Mouse (Mus musculus) forebrain, embryonic 13.5 days (tissue): ENCODE data around the gene Asphd2. TPM values are rescaled to one million over a fixed set of nuclear protein-coding genes. Genes with fewer than 3 reads are reported as not detected.
A peak's percentile ranks its signal among the peaks of the same experiment; 100 is the strongest.

Experiments used
- ATAC-seq: fragments of 200-750 bp; cut with Nextera tagmentation; 2 replicates; pipeline ENCODE4 v1.8.0; 2017
- H3K27ac ChIP-seq: fragments of 300-500 bp; sonication (generic); 2 replicates; pipeline ENCODE4 v1.5.1; 2015; ENCODE audit warnings: inconsistent platforms, mild to moderate bottlenecking, moderate library complexity
- H3K27me3 ChIP-seq: fragments of 300-500 bp; sonication (generic); 2 replicates; pipeline ENCODE4 v1.6.1; 2015; ENCODE audit warnings: mild to moderate bottlenecking, inconsistent platforms
- H3K36me3 ChIP-seq: fragments of 300-500 bp; sonication (generic); 2 replicates; pipeline ENCODE4 v1.6.1; 2015; ENCODE audit warnings: mild to moderate bottlenecking, inconsistent platforms; ENCODE audit not compliant: poor library complexity, severe bottlenecking
- H3K4me1 ChIP-seq: fragments of 300-500 bp; sonication (generic); 2 replicates; pipeline ENCODE4 v1.6.1; 2015; ENCODE audit warnings: inconsistent platforms
- H3K4me2 ChIP-seq: fragments of 300-500 bp; sonication (generic); 2 replicates; pipeline ENCODE4 v1.6.1; 2015; ENCODE audit warnings: inconsistent platforms, mild to moderate bottlenecking, moderate library complexity
- H3K4me3 ChIP-seq: fragments of 300-500 bp; sonication (generic); 2 replicates; pipeline ENCODE4 v1.5.1; 2015; ENCODE audit warnings: mild to moderate bottlenecking, inconsistent platforms
- H3K9ac ChIP-seq: fragments of 300-500 bp; sonication (generic); 2 replicates; pipeline ENCODE4 v1.6.1; 2015; ENCODE audit warnings: mild to moderate bottlenecking, inconsistent platforms
- H3K9me3 ChIP-seq: fragments of 300-500 bp; sonication (generic); replicated peaks from 2 replicates; pipeline ENCODE4 v1.6.1; 2016; ENCODE audit warnings: inconsistent platforms
- WGBS: fragments of 180-500 bp; shearing (Covaris S2); methylation state at CpG from one replicate; pipeline ENCODE4 v1.1.7; 2015; 5-methylcytosine and 5-hydroxymethylcytosine counted together
- polyA plus RNA-seq: library from polyadenylated mRNA; unstranded; fragments of >200 nt; fragmentation: Nextera tagmentation; extraction: Ambion mirVana; gene quantifications from 2 replicates; pipeline ENCODE4 v1.2.1, GENCODE M21; 2015

The Asphd2 gene
- polyA plus RNA-seq, 1 experiment from 2014 or later = 23.8 TPM

- no peaks in the 10 kb centered on the region for H3K27me3 ChIP-seq
- ATAC-seq = peak; percentile 71; the same call in 1 of the 2 replicates
- 0% methylated on average over 24 of the region's 24 CpGs for WGBS
- H3K27ac ChIP-seq = no peak overlapping the region
- H3K9me3 ChIP-seq = no peaks in the 10 kb centered on the region
- peak overlapping the region; percentile 76 for H3K9ac ChIP-seq
- H3K4me2 ChIP-seq = peak overlapping the region; percentile 84
- H3K4me3 ChIP-seq = peak overlapping the region; percentile 85
- peaks cover 43% of the 10 kb centered on the region for H3K4me1 ChIP-seq
- H3K36me3 ChIP-seq = peaks cover 39% of the 10 kb centered on the region
Measured at GRCm38 (mm10) chr5:112343205-112343595, 51.5 kb downstream of the Asphd2 start.

- H3K4me3 ChIP-seq = peak within 1 kb of the TSS; percentile 85
- peaks cover 39% of the 10 kb centered on the region for H3K36me3 ChIP-seq
- no peak within 1 kb of the TSS for H3K27ac ChIP-seq
- no peaks in the 10 kb centered on the region for H3K9me3 ChIP-seq
- H3K4me2 ChIP-seq = peak within 1 kb of the TSS; percentile 84
- no peaks in the 10 kb centered on the region for H3K27me3 ChIP-seq
- peak; percentile 79 for ATAC-seq
- WGBS = 2% methylated on average over 41 of the region's 64 CpGs
- peak within 1 kb of the TSS; percentile 76 for H3K9ac ChIP-seq
- peaks cover 43% of the 10 kb centered on the region for H3K4me1 ChIP-seq
Measured at GRCm38 (mm10) chr5:112342463-112343204, 52.0 kb downstream of the Asphd2 start, which contains the start of the genes Srrd and Hps4. Gene Srrd (minus strand): TSS chr5:112343040. Gene Hps4 (plus strand): TSS chr5:112343083.

- H3K4me2 ChIP-seq = no peak overlapping the region
- peaks cover 57% of the 10 kb centered on the region for H3K36me3 ChIP-seq
- H3K27ac ChIP-seq = no peak overlapping the region
Measured at GRCm38 (mm10) chr5:112339215-112339614, 55.5 kb downstream of the Asphd2 start.

DNA sequence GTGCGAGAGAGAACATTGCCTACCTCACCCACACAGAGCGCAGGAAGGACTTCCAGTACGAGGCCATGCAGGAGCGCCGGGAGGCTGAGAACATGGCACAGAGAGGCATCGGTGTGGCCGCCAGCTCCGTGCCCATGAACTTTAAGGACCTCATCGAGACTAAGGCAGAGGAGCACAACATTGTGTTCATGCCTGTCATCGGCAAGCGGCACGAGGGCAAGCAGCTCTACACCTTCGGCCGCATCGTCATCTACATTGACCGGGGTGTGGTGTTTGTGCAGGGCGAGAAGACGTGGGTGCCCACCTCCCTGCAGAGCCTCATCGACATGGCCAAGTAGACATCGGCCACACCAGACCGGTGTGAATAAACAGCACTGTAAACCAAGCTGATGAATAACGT is 57.7 kb downstream of the Asphd2 start:
- H3K36me3 ChIP-seq = peaks cover 79% of the 10 kb centered on the region
- no peak for ATAC-seq
- no peak overlapping the region for H3K4me2 ChIP-seq
- H3K9me3 ChIP-seq = no peaks in the 10 kb centered on the region
- no peak overlapping the region for H3K4me3 ChIP-seq
- 93% methylated on average over 22 of the region's 22 CpGs for WGBS
- no peaks in the 10 kb centered on the region for H3K27me3 ChIP-seq
- H3K4me1 ChIP-seq = peaks cover 7% of the 10 kb centered on the region
- H3K27ac ChIP-seq = no peak overlapping the region
- H3K9ac ChIP-seq = no peak overlapping the region

More at GRCm38 (mm10) chr5:112339215-112339614, 55.5 kb downstream of the Asphd2 start:
- Histone ChIP-seq H3K4me1 (peaks cover 23% of the 10 kb centered on the region), H3K4me3 (no peak overlapping the region), H3K9me3 (no peaks in the 10 kb centered on the region), H3K9ac (no peak overlapping the region), H3K27me3 (no peaks in the 10 kb centered on the region)
- WGBS = 73% methylated on average over 7 of the region's 7 CpGs
- no peak for ATAC-seq

DNA sequence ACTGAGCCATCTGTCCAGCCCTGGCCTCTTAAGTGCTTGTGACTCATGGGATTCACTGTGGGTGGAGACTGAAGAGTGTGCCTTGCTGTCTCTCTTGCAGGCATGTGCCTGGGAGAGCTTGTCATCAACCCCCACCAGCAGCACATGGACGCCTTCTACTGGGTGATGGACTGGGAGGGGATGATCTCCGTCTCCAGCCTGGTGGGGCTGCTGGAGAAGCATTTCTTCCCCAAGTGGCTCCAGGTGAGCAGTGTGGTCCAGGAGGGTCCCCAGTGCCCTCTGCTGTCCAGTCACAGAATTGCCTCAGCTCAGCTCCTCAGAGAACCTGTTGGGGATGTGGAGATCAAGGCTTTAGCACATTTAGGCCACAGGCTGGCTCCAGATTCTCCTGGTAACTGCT is 59.2 kb downstream of the Asphd2 start:
- Histone ChIP-seq H3K27me3 (no peaks in the 10 kb centered on the region), H3K9me3 (no peaks in the 10 kb centered on the region), H3K4me2 (no peak overlapping the region), H3K4me1 (no peaks in the 10 kb centered on the region), H3K9ac (no peak overlapping the region), H3K4me3 (no peak overlapping the region), H3K27ac (no peak overlapping the region), H3K36me3 (peaks cover 94% of the 10 kb centered on the region)
- ATAC-seq = no peak
- 16% methylated on average over 2 of the region's 2 CpGs for WGBS

Other genes starting within 250 kb of the Asphd2 start
- gene Cryba4, start 142.3 kb downstream of the Asphd2 start, polyA plus RNA-seq = 0.42 and 1.6 TPM in 2 replicates
- 2.1 TPM in 2 replicates for gene Crybb1, start 139.1 kb downstream of the Asphd2 start, polyA plus RNA-seq
- gene Tpst2, start 118.2 kb downstream of the Asphd2 start, polyA plus RNA-seq = 28.4 and 29.8 TPM in 2 replicates
- gene Tfip11, start 68.5 kb downstream of the Asphd2 start, polyA plus RNA-seq = 29.9 and 35.7 TPM in 2 replicates
- 47.3 and 57.6 TPM in 2 replicates for gene Srrd, start 51.8 kb downstream of the Asphd2 start, polyA plus RNA-seq
- gene Hps4, start 51.8 kb downstream of the Asphd2 start, polyA plus RNA-seq = 28.9 and 33.0 TPM in 2 replicates
- 0.18 and 0.23 TPM in 2 replicates for gene Gm6583, start 38.8 kb downstream of the Asphd2 start, polyA plus RNA-seq
- 0.68 and 1.1 TPM in 2 replicates for gene Gm6588, start 54.6 kb upstream of the Asphd2 start, polyA plus RNA-seq
- 22.5 and 24.0 TPM in 2 replicates for gene Sez6l, start 182.3 kb upstream of the Asphd2 start, polyA plus RNA-seq